Mouse (Mus musculus): ENCODE measurements around the gene Il1rapl2. TPM values are rescaled to one million over a fixed set of nuclear protein-coding genes. Genes with fewer than 3 reads are reported as not detected.

Gene Il1rapl2
- polyA plus RNA-seq (2015; fragmentation: Nextera tagmentation; extraction: Ambion mirVana): 2.4 and 3.4 TPM in 2 replicates

GRCm38 (mm10) chrX:137570321-137571195 is at the start of gene Il1rapl2:
Gene Il1rapl2 (plus strand): TSS chrX:137570608.
- Histone ChIP-seq H3K27me3 (replicated peaks; ENCODE audit: control insufficient read depth, insufficient read depth, low read length) (peaks cover 21% of the 10 kb centered on the region; the same call in 1 of the 2 replicates), H3K27ac (ENCODE audit: low read length) (no peak within 1 kb of the TSS), H3K4me2 (ENCODE audit: low read length) (peak within 1 kb of the TSS; percentile 74), H3K4me1 (replicated peaks; ENCODE audit: control insufficient read depth, insufficient read depth, low read length) (peaks cover 12% of the 10 kb centered on the region; the same call in 1 of the 2 replicates), H3K9ac (replicated peaks; ENCODE audit: low read depth, low read length) (peak within 1 kb of the TSS; percentile 32; the same call in 1 of the 2 replicates), H3K9me3 (ENCODE audit: control insufficient read depth, low read length) (no peaks in the 10 kb centered on the region), H3K36me3 (ENCODE audit: control insufficient read depth, insufficient read depth) (no peaks in the 10 kb centered on the region), H3K4me3 (replicated peaks; ENCODE audit: low read length) (peak within 1 kb of the TSS; percentile 48)
- 18% methylated on average over 46 of the region's 47 CpGs for WGBS
- ATAC-seq: peak; percentile 86

DNA sequence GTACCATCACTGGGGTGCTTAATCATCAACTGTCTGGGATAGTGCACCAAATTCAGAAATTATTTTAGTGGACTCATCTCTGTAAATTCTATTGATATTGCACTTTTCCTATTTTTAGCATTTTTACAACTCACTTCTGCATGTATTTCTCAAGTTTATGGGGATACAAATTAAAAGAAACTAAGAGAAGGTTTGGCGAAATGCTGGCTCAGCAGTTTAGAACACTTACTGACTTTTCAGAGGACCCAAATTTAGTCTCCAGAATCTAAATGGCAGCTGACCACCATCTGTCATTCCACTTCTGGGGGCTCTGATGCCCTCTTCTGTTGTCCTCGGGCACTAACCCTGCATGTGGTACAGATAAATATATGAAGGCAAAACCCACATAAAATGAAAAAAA is 22.1 kb upstream of the Il1rapl2 start:
- WGBS: 92% methylated on average over 2 of the region's 2 CpGs
- no peaks in the 10 kb centered on the region for H3K27me3 ChIP-seq (replicated peaks; ENCODE audit: control insufficient read depth, insufficient read depth, low read length)
- no peaks in the 10 kb centered on the region for H3K9me3 ChIP-seq (ENCODE audit: control insufficient read depth, low read length)

DNA sequence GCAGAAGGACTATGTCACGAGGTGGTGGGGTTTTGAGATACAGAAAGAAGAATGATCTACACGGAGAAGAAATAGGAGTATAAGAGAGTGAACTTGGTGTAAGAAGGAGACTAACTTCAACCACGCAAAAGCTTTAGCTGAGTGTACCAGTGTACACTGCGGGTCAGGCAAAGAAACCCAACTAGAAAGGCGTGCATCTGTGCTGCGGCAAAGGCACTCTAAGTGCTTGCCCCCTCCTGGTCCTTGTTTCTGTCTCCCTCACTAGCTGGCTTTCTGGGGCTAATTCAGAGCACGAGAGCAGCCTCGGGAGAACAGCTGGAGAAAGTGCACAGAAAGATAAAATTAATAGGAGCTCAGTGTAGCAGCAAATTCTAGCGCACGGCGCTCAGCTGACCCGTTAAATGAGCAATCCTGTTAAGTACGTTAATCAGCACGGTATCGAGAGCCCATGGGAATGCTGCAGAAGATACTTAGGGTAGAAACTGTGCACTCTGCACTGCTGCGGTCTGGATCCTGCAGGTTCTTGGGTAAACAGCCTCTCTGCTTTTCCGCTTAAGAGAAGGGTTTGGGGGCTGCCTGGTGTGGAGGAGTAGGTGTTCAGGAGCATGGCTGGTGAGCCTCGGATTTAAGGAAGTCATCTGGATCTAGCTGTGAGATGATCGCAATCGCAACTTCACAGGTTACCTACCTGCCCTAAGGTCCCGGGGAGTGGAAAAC is 778 bp upstream of the Il1rapl2 start:
- no peak overlapping the region for H3K27ac ChIP-seq (ENCODE audit: low read length)
- 30% methylated on average over 21 of the region's 21 CpGs for WGBS
- no peak overlapping the region for H3K9ac ChIP-seq (replicated peaks; ENCODE audit: low read depth, low read length)
- peaks cover 21% of the 10 kb centered on the region; the same call in 1 of the 2 replicates for H3K27me3 ChIP-seq (replicated peaks; ENCODE audit: control insufficient read depth, insufficient read depth, low read length)
- H3K4me3 ChIP-seq (replicated peaks; ENCODE audit: low read length): peak overlapping the region; percentile 48
- ATAC-seq: peak; percentile 50; the same call in 1 of the 2 replicates
- no peaks in the 10 kb centered on the region for H3K9me3 ChIP-seq (ENCODE audit: control insufficient read depth, low read length)
- H3K36me3 ChIP-seq (ENCODE audit: control insufficient read depth, insufficient read depth): no peaks in the 10 kb centered on the region
- H3K4me2 ChIP-seq (ENCODE audit: low read length): peak overlapping the region; percentile 74
- peaks cover 12% of the 10 kb centered on the region; the same call in 1 of the 2 replicates for H3K4me1 ChIP-seq (replicated peaks; ENCODE audit: control insufficient read depth, insufficient read depth, low read length)

More for the DNA sequence above, 22.1 kb upstream of the Il1rapl2 start:
- no peak overlapping the region for H3K9ac ChIP-seq (replicated peaks; ENCODE audit: low read depth, low read length)
- H3K4me1 ChIP-seq (replicated peaks; ENCODE audit: control insufficient read depth, insufficient read depth, low read length): no peaks in the 10 kb centered on the region
- H3K4me2 ChIP-seq (ENCODE audit: low read length): no peak overlapping the region
- H3K4me3 ChIP-seq (replicated peaks; ENCODE audit: low read length): no peak overlapping the region
- ATAC-seq: no peak
- H3K27ac ChIP-seq (ENCODE audit: low read length): no peak overlapping the region
- no peaks in the 10 kb centered on the region for H3K36me3 ChIP-seq (ENCODE audit: control insufficient read depth, insufficient read depth)

- Histone ChIP-seq H3K9ac (replicated peaks; ENCODE audit: low read depth, low read length) (no peak overlapping the region), H3K4me3 (replicated peaks; ENCODE audit: low read length) (no peak overlapping the region), H3K9me3 (ENCODE audit: control insufficient read depth, low read length) (no peaks in the 10 kb centered on the region), H3K36me3 (ENCODE audit: control insufficient read depth, insufficient read depth) (no peaks in the 10 kb centered on the region), H3K4me1 (replicated peaks; ENCODE audit: control insufficient read depth, insufficient read depth, low read length) (no peaks in the 10 kb centered on the region), H3K27ac (ENCODE audit: low read length) (no peak overlapping the region), H3K4me2 (ENCODE audit: low read length) (no peak overlapping the region), H3K27me3 (replicated peaks; ENCODE audit: control insufficient read depth, insufficient read depth, low read length) (0 out of 2 replicates have a peak, but pooled peaks cover 2% of the 10 kb centered on the region)
- WGBS: 47% methylated on average over 1 of the region's 1 CpGs
- no peak for ATAC-seq
These were observed 12.2 kb downstream of the Il1rapl2 start for GRCm38 (mm10) chrX:137582656-137583055.

DNA sequence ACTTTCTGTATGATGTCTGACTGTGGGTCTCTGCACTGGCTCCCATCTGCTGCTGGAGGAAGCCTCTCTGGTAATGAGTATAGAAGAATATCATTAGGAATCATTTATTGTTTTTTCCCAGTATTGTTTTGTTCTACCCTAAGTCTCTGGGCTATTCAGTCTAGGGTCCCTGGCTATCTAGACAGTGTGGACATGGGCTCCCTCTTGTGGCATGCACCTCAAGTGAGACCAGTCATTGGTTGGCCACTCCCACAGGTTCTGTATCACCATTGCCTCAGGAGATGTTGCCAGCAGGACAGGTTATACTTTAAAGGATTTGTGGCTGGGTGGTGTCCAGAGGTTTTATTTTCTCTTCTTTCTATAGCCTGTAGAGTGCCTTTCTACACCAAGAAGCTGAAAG is 50.3 kb downstream of the Il1rapl2 start:
- no peak overlapping the region for H3K4me2 ChIP-seq (ENCODE audit: low read length)
- H3K4me3 ChIP-seq (replicated peaks; ENCODE audit: low read length): no peak overlapping the region
- no peaks in the 10 kb centered on the region for H3K36me3 ChIP-seq (ENCODE audit: control insufficient read depth, insufficient read depth)
- no peak overlapping the region for H3K27ac ChIP-seq (ENCODE audit: low read length)
- ATAC-seq: no peak
- H3K27me3 ChIP-seq (replicated peaks; ENCODE audit: control insufficient read depth, insufficient read depth, low read length): no peaks in the 10 kb centered on the region
- no peaks in the 10 kb centered on the region for H3K4me1 ChIP-seq (replicated peaks; ENCODE audit: control insufficient read depth, insufficient read depth, low read length)
- H3K9me3 ChIP-seq (ENCODE audit: control insufficient read depth, low read length): no peaks in the 10 kb centered on the region
- H3K9ac ChIP-seq (replicated peaks; ENCODE audit: low read depth, low read length): no peak overlapping the region

GRCm38 (mm10) chrX:137667011-137667410 is 96.6 kb downstream of the Il1rapl2 start:
- Histone ChIP-seq H3K4me3 (replicated peaks; ENCODE audit: low read length) (no peak overlapping the region), H3K27ac (ENCODE audit: low read length) (no peak overlapping the region), H3K9ac (replicated peaks; ENCODE audit: low read depth, low read length) (no peak overlapping the region), H3K4me2 (ENCODE audit: low read length) (no peak overlapping the region), H3K9me3 (ENCODE audit: control insufficient read depth, low read length) (no peaks in the 10 kb centered on the region), H3K36me3 (ENCODE audit: control insufficient read depth, insufficient read depth) (no peaks in the 10 kb centered on the region), H3K27me3 (replicated peaks; ENCODE audit: control insufficient read depth, insufficient read depth, low read length) (no peaks in the 10 kb centered on the region), H3K4me1 (replicated peaks; ENCODE audit: control insufficient read depth, insufficient read depth, low read length) (no peaks in the 10 kb centered on the region)
- WGBS: 11% methylated on average over 2 of the region's 2 CpGs
- no peak for ATAC-seq

DNA sequence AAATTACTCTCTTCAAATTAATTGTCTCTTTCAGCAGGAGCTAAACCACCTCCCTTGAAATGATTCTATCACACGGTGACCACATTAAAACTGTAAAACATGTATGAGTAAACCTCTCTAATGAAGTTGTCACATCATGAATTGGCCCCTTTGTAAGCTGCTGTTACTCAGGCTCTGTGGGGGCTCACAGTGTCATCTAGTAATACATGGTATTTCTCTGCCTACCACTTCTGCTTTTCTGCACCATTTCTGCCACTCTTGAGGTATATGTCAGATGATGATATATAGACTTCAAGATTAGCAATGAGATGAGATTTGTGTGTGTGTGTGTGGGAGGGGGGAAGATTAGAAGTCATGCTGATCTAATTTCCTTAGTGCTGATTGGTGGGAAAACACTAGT is 117.6 kb downstream of the Il1rapl2 start:
- Histone ChIP-seq H3K36me3 (ENCODE audit: control insufficient read depth, insufficient read depth) (no peaks in the 10 kb centered on the region), H3K27me3 (replicated peaks; ENCODE audit: control insufficient read depth, insufficient read depth, low read length) (no peaks in the 10 kb centered on the region), H3K4me1 (replicated peaks; ENCODE audit: control insufficient read depth, insufficient read depth, low read length) (no peaks in the 10 kb centered on the region), H3K27ac (ENCODE audit: low read length) (no peak overlapping the region), H3K9me3 (ENCODE audit: control insufficient read depth, low read length) (no peaks in the 10 kb centered on the region), H3K4me2 (ENCODE audit: low read length) (no peak overlapping the region), H3K9ac (replicated peaks; ENCODE audit: low read depth, low read length) (no peak overlapping the region), H3K4me3 (replicated peaks; ENCODE audit: low read length) (no peak overlapping the region)
- WGBS: 74% methylated on average over 1 of the region's 1 CpGs
- no peak for ATAC-seq

GRCm38 (mm10) chrX:137700006-137700405 is 129.6 kb downstream of the Il1rapl2 start:
- WGBS: 89% methylated on average over 2 of the region's 2 CpGs

GRCm38 (mm10) chrX:137755537-137755936 is 185.1 kb downstream of the Il1rapl2 start:
- H3K9ac ChIP-seq (replicated peaks; ENCODE audit: low read depth, low read length): no peak overlapping the region
- no peaks in the 10 kb centered on the region; the same call in 1 of the 2 replicates for H3K27me3 ChIP-seq (replicated peaks; ENCODE audit: control insufficient read depth, insufficient read depth, low read length)
- no peak overlapping the region for H3K4me3 ChIP-seq (replicated peaks; ENCODE audit: low read length)
- H3K36me3 ChIP-seq (ENCODE audit: control insufficient read depth, insufficient read depth): no peaks in the 10 kb centered on the region
- ATAC-seq: no peak
- WGBS: 26% methylated on average over 3 of the region's 3 CpGs
- no peak overlapping the region for H3K4me2 ChIP-seq (ENCODE audit: low read length)
- H3K27ac ChIP-seq (ENCODE audit: low read length): no peak overlapping the region
- no peaks in the 10 kb centered on the region for H3K4me1 ChIP-seq (replicated peaks; ENCODE audit: control insufficient read depth, insufficient read depth, low read length)
- H3K9me3 ChIP-seq (ENCODE audit: control insufficient read depth, low read length): no peaks in the 10 kb centered on the region

More at GRCm38 (mm10) chrX:137700006-137700405, 129.6 kb downstream of the Il1rapl2 start:
- Histone ChIP-seq H3K9me3 (ENCODE audit: control insufficient read depth, low read length) (no peaks in the 10 kb centered on the region), H3K4me3 (replicated peaks; ENCODE audit: low read length) (no peak overlapping the region), H3K36me3 (ENCODE audit: control insufficient read depth, insufficient read depth) (no peaks in the 10 kb centered on the region), H3K27me3 (replicated peaks; ENCODE audit: control insufficient read depth, insufficient read depth, low read length) (no peaks in the 10 kb centered on the region), H3K9ac (replicated peaks; ENCODE audit: low read depth, low read length) (no peak overlapping the region), H3K4me1 (replicated peaks; ENCODE audit: control insufficient read depth, insufficient read depth, low read length) (no peaks in the 10 kb centered on the region), H3K4me2 (ENCODE audit: low read length) (no peak overlapping the region), H3K27ac (ENCODE audit: low read length) (no peak overlapping the region)
- ATAC-seq: no peak

Measured in forebrain, embryonic 16.5 days (tissue).